Mouse (Mus musculus) lung, postnatal 0 days (tissue): Measurements from ENCODE around the gene Hipk2.

Experiments
- CTCF ChIP-seq: IDR thresholded peaks from 2 replicates; pipeline ENCODE4 v1.5.1; 2016; ENCODE audit warnings: antibody characterized with exemption, mild to moderate bottlenecking
- EP300 ChIP-seq: IDR thresholded peaks from 2 replicates; pipeline ENCODE4 v1.6.1; 2016; ENCODE audit warnings: antibody characterized with exemption, mild to moderate bottlenecking, control low read depth

DNA sequence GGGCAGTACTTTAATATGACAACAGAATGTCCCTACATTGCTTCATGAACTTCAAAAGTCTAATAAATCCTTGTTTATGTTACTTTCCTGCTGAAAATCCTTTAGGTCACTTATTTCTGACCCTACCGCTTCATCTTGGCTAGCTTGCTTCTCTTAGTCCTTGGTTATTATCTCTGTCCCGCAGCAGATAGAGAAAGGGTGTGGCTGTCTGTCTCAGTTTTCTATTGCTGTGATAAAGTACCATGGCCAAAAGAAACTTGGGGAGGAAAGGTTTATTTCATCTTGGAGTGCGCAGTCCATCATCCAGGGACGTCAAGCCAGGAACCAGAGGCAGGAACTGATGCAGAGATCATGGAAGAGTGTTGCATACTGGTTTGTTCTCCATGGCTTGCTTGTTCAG lies 40.6 kb upstream of the Hipk2 start:
- no peak for TF ChIP-seq EP300
- TF ChIP-seq CTCF = no peak
